Mouse (Mus musculus) MEL (cell line): ENCODE results near the gene Timp2.
"Not testable (repeated sequence)": the region's sequence is repeated elsewhere in the genome, so short reads cannot be mapped to it uniquely, and the experiment has no call there.

ENCODE experiments used
- CTCF ChIP-seq, 3 experiments: IDR thresholded peaks in 2 of 3; conservative IDR thresholded peaks in 1 of 3; 2 replicates each; pipeline ENCODE4 v1.5.1; 2011 to 2012; ENCODE audit warnings: low read length in 3 of 3, low read depth in 2 of 3, mild to moderate bottlenecking in 2 of 3, improper control_type of control experiment in 1 of 3, inconsistent platforms in 1 of 3, mixed read lengths in 1 of 3, moderate library complexity in 1 of 3; ENCODE audit not compliant: control insufficient read depth in 1 of 3, insufficient read depth in 1 of 3, poor library complexity in 1 of 3, severe bottlenecking in 1 of 3
- ETS1 ChIP-seq: IDR thresholded peaks from 2 replicates; pipeline ENCODE4 v1.6.1; 2012; ENCODE audit warnings: low read depth, mild to moderate bottlenecking, inconsistent platforms, low read length, improper control_type of control experiment, moderate library complexity
- GABPA ChIP-seq: IDR thresholded peaks from 2 replicates; pipeline ENCODE4 v1.6.1; 2012; ENCODE audit warnings: low read depth, mild to moderate bottlenecking, inconsistent platforms, low read length, improper control_type of control experiment, moderate library complexity
- GATA1 ChIP-seq: IDR thresholded peaks from 2 replicates; pipeline ENCODE4 v1.6.1; 2011; ENCODE audit warnings: low read depth, low read length, improper control_type of control experiment
- JUND ChIP-seq: IDR thresholded peaks from 2 replicates; pipeline ENCODE4 v1.6.1; 2011; ENCODE audit warnings: low read depth, mild to moderate bottlenecking, improper control_type of control experiment, low read length
- MAFK ChIP-seq: IDR thresholded peaks from 2 replicates; pipeline ENCODE4 v1.6.1; 2011; ENCODE audit warnings: low read depth, mild to moderate bottlenecking, low read length, improper control_type of control experiment, borderline replicate concordance
- POLR2A ChIP-seq, 2 experiments: IDR thresholded peaks; 2 replicates each; pipeline ENCODE4 v1.6.1; 2011 to 2012; ENCODE audit warnings: low read length in 2 of 2, mild to moderate bottlenecking in 2 of 2, control low read depth in 1 of 2, improper control_type of control experiment in 1 of 2, low read depth in 1 of 2, moderate library complexity in 1 of 2; ENCODE audit not compliant: control insufficient read depth in 1 of 2, insufficient read depth in 1 of 2, poor library complexity in 1 of 2
- POLR2AphosphoS5 ChIP-seq: IDR thresholded peaks from 2 replicates; pipeline ENCODE4 v1.6.1; 2012; ENCODE audit warnings: low read depth, borderline replicate concordance, mild to moderate bottlenecking, inconsistent platforms, low read length, moderate library complexity, mixed read lengths
- SIN3A ChIP-seq: IDR thresholded peaks from 2 replicates; pipeline ENCODE4 v1.6.1; 2012; ENCODE audit warnings: low read length, improper control_type of control experiment, inconsistent platforms
- TAL1 ChIP-seq: IDR thresholded peaks from 2 replicates; pipeline ENCODE4 v1.6.1; 2012; ENCODE audit warnings: mild to moderate bottlenecking, inconsistent platforms, low read length, moderate library complexity, mixed read lengths
- TCF12 ChIP-seq: IDR thresholded peaks from 2 replicates; pipeline ENCODE4 v1.6.1; 2014; ENCODE audit warnings: low read depth, mild to moderate bottlenecking, inconsistent platforms, low read length, improper control_type of control experiment, moderate library complexity
- ZMIZ1 ChIP-seq: IDR thresholded peaks from 2 replicates; pipeline ENCODE4 v1.6.1; 2012; ENCODE audit warnings: low read depth, mild to moderate bottlenecking, inconsistent platforms, low read length, improper control_type of control experiment, moderate library complexity

- TF ChIP-seq CTCF (IDR thresholded peaks at IDR 0.05 in 2 of 3, conservative IDR thresholded peaks at IDR 0.05 in 1 of 3; ENCODE audit: control insufficient read depth in 1 of 3, insufficient read depth in 1 of 3, low read depth in 2 of 3, low read length in 3 of 3, poor library complexity in 1 of 3, severe bottlenecking in 1 of 3); GATA1; SIN3A; POLR2A (IDR thresholded peaks at IDR 0.05; ENCODE audit: control insufficient read depth in 1 of 2, insufficient read depth in 1 of 2, low read depth in 1 of 2, low read length in 2 of 2, poor library complexity in 1 of 2); TCF12; MAFK; JUND; ETS1; TAL1; ZMIZ1; GABPA; POLR2AphosphoS5: not testable (repeated sequence)
Observed at GRCm38 (mm10) chr11:118376323-118376722, 20.8 kb upstream of the Timp2 start.
